Mouse (Mus musculus) right cerebral cortex, adult 18-20 months (tissue): ENCODE measurements around the gene Nae1.
A peak's percentile ranks its signal among the peaks of the same experiment; 100 is the strongest.
"Not testable (repeated sequence)": the region's sequence is repeated elsewhere in the genome, so short reads cannot be mapped to it uniquely, and the experiment has no call there.

Experiments used
- DNase-seq: peaks from one replicate; pipeline ENCODE4 v3.0.0; 2022; ENCODE audit warnings: mixed read lengths

The Nae1 gene

DNA sequence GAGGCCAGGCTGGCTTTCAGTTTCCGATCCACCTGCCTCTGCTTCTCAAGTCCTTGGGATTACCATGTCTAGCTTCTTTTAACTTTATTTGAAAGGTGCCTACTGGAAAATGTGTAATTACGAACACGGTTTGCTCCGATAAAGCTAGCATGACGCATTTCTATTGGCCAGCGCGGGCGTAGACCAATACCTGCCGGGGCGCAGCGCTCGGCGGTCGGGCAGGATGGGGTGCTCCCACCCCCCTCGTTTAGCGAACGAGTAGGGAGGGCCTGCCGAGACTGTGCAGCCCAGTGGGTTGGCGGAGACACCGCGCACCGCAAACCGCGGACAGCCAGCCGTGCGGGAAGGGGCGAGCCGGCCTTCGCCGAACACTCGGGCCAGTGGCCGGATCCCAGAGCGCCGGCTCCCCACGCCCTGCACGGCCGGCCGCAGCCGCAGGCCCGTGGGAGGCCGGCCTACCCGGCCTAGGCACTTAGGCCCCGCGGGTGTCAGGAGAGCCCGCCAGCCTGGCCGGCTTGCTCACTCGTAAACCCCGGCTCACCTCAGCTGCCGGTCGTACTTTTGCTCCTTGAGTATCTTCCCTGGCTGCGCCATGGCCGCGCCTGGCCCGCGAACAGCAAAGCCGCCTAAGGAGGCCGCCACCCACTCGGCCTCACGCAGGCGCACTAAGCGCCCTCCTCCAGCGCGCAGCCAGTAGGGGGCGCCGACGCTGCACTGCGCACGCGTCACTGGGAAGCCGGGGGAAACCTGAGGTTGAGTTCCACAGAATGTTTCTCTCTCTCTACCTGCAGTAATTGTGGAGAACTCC, at the start of gene Nae1, which contains the start of gene Car7:
Gene Nae1, minus strand, starts transcription at position 667 of the 808 bp plus-strand sequence.
Gene Car7, plus strand, starts transcription at position 719 of the 808 bp plus-strand sequence.
- peak; percentile 94 for DNase-seq

- not testable (repeated sequence) for DNase-seq
These were observed 43.2 kb upstream of the Nae1 start for GRCm38 (mm10) chr8:104577606-104578005.

- no peak for DNase-seq
These were observed 42.4 kb upstream of the Nae1 start for GRCm38 (mm10) chr8:104576820-104577219.

DNA sequence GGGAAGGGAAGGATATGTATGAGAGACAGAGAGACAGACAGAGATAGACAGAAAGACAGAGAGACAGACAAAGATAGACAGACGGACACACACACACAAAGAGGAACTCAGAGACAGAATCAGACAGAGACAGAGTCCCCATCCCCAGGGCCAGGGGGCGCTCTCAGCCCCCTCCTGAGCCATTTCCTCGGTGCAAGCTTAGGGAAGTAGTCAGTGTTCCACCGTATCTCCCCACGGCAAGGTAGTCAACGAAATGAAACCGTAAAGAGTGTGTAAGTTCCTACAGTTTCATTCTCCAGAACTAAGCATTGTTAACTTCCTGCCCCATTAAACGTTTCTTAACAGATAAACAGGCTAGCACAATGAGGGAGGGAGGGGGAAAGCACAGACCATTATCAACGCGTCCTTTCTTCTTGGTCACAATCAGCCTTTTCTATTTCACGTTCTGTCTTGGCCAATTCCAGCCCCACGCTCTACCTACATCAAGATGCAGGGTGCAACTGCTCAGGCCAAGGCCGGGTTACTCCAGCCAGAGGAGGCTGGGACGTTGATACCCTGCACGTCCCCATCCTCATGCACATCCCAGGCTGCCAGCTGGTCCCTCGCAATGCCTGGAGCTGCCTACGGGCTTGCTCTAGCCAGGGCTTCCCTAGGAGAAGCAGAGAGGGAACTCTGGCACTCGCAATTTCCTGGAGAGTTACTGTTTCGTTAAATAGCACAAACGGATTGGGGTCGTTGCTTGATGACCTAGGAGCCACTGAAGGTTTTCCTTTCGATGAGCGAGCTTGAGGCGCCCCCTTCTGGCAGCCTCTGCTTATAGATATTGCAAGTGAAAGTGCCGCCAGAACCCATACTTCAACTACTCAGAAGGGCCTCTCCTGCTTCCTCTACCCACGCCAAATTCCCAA, 36.3 kb upstream of the Nae1 start:
- DNase-seq: peak; percentile 84

DNA sequence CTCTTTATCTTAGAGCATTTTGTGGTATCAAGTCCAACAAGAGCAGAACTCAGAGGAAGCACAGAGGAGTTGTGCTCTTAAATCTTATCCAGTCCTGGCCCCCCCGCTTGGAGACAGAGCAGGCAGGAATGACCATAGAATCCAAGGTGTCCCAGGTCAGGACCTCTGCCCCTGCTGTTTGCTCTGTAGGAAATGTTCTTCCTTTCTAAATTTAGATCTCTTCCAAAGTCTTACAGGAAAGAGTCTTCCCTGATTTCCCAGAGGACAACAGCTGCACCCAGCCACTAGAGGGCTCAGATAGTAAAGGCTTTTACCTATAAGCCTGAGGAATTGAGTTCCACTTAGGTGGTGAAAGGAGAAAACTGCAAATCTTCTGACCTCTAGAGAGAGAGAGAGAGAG, 35.1 kb upstream of the Nae1 start:
- DNase-seq: peak; percentile 42

- DNase-seq: no peak
These were observed 31.0 kb upstream of the Nae1 start for GRCm38 (mm10) chr8:104565457-104565798.

DNA sequence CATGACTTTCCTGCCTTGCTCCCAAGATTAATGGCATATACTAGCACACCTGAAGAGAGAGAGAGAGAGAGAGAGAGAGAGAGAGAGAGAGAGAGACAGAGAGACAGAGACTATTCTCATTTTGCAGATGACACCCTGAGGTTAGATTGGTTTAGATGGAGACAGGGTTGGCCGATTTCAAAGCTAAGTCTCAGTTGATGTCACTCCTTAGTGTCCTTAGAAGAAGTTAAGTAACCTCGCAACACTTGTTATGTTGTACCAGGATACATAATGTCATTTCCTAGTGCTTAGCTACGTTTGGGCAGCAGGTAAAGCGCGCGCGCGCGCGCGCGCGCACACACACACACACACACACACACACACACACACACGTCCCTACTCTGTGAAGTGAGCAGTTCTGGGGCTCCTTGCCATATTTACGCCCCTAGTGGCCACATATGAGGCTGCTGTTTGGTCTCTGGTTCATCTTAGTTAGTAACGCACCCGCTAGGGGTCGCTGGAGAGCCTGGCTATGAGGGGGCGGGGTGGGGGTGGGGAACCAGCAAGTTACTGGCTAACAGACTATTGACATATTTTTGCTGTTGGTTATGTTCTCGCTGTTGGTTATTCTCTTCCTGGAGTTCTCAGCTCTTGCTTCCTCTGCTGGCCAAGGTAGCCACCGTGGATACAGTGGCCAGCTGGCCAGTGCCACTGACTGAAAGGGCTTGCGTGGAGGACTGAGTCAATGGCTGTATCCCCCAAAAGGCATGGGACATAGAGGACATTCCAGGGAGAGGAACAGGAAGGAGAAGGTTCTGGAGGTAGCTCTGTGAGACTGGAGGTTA, 30.4 kb upstream of the Nae1 start:
- DNase-seq: peak; percentile 83

- DNase-seq: no peak
These were observed 26.3 kb upstream of the Nae1 start for GRCm38 (mm10) chr8:104560731-104561130.

DNA sequence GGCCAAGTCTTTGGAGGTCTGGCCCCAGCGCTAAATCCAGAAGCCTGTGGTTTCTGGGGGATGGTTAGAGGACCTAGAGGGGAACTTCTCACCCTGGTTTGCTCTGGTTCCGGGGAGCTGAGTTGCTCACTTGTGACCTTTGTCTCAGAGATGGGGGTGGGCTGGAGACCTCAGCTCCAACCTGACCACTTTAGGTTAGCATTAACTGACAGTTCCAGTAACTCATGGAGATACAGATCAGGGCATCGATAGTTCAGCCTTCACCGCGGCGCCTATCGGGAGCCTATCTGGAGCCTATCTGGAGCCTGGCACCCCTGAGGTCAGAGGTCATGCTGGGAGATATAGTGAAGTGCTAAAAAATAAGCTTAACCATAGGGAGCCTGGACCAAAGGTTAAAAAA, 22.8 kb upstream of the Nae1 start:
- DNase-seq: no peak

DNA sequence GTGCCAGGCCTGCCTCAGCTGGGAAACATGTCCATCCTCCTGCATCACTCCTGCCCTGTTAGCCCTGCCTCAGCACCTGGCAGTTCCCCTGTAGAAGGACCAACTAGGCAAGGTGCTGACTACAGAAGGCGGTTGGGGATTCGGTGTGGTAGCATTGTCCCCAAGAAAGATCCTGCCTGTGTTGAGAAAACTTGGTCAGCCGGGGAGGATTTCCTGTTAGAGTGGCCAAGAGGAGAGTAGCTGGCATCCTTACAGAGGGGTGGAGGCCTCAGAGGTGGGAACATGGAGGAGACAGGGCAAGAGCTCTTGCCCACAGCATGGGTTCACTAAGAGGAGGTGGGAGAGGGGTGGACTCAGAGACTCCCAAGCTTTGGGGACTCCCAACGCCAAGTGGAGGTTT, 20.8 kb upstream of the Nae1 start:
- no peak for DNase-seq

DNA sequence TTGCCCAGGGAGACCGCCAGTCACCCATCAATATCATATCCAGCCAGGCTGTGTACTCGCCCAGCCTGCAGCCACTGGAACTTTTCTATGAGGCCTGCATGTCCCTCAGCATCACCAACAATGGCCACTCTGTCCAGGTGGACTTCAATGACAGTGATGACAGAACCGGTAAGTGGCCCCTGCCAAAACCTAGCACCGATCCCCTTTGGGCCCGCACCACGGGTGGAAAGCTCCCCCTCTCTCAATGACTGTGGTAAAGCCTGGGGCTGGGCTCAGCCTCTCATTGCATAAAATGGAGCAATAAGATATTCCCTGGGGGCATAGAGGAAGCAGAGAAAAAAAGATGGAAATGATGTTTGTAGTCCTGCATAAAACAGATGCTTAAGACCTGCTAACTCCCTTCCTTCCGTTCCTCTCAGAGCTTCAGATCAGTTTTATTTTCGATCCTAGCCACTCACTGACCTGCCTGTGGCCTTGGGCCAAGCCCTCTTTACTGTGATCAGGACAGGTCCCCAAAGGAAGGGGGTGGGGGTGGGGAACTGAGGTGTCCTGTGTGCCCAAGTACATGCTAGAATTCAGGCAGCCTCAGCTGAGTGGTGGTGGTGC, 9.1 kb upstream of the Nae1 start:
- DNase-seq: no peak

GRCm38 (mm10) chr8:104542160-104542559, 7.7 kb upstream of the Nae1 start:
- DNase-seq: peak; percentile 91

GRCm38 (mm10) chr8:104541515-104541880, 7.1 kb upstream of the Nae1 start:
- DNase-seq: no peak

DNA sequence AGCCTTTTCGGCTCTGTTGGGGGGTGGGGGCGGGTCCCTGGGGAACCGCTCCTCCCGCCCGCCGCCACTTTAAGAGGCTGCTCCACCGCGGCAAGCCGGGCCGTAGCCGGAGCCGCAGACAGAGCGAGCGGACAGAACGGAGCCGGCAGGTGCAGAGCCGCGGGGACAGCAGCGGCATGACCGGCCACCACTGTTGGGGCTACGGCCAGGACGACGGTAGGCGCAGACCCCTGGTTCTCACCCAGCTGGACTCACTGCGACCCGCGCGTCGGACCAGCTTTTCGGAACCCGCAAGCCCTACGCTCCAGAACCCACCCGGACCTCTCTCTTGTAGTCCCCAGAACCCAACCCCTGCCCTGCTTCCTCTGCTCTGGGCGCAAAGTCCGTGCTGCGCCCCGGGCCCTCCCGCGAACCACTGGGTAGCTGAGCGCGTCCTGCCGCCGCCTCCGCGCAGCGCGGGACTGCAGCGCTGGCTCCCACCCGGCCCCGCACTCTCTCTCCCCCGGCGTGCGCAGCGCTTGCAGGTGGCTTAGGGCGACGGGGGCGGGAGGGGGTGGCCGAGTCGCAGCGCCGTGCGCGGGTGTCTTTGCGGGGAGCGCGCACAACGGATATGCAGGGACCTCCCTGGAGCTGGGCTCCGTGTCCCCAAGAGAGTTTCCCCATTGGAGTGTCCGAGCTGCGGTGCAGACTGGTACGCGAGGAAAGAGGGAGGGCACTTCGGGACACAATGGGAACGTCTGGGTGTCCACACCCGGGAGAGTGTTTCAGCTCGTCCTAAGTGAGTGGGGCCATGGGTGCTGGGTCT, 6.5 kb upstream of the Nae1 start:
- peak; percentile 72 for DNase-seq

DNA sequence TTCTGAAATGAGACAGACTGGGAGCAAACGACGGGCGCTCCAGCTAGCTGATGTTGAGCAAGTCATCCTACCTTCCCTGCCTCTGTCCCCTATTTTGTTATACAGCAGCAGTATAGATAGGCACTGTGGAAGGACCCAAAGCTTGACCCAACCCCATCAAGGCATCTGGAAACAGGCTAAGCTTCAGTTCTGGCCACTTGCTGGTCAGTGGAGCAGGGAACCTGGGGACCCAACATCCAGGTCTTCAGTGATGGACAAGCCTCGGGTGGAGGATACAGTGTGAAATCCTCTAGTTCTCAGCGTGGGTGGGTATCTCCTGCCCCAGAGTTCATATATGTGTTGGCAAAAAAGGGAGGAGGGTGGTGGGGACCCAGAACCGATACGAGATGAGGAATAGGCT, 5.8 kb upstream of the Nae1 start:
- DNase-seq: no peak

GRCm38 (mm10) chr8:104539566-104539965, 5.1 kb upstream of the Nae1 start:
- peak; percentile 74 for DNase-seq

GRCm38 (mm10) chr8:104538896-104539295, 4.5 kb upstream of the Nae1 start:
- no peak for DNase-seq

DNA sequence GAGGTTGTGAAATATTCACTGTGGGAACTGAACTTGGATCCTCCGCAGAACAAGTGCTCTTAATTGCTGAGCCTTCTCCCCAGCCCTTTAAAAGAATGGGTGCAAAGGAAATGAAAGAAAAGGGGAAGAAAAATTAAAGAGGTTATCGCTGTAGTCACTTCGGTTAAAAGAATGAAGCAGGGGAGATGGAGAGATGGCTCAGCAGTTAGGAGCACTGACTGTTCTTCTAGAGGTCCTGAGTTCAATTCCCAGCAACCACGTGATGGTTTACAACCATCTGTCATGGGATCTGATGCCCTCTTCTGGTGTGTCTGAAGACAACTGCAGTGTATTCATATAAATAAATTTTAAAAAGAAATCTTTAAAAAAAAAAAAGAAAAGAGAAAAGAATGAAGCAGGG, 1.6 kb upstream of the Nae1 start:
- no peak for DNase-seq

DNA sequence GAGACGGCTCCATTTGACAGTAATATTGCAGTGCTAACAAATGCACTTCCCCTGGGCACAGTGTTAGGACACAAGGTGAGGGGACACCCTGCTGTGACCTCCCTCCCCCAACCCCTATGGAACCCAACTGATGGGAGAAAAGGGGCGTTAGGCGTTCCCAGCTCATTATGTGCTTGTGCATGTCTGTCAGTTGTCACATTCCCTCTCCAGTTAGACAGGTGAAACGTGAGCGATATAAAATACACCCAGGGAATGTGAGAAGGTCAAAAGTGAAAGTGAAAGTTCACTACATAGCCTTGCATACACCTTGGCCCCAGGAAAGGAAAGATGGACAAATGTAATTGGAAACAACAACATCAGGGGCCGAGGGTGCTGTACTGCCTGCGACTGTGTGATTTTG, 941 bp upstream of the Nae1 start:
- DNase-seq: no peak

- DNase-seq: no peak
These were observed 323 bp upstream of the Nae1 start for GRCm38 (mm10) chr8:104534779-104535141.

- DNase-seq: no peak
These were observed 886 bp downstream of the Nae1 start for GRCm38 (mm10) chr8:104533551-104533950.

DNA sequence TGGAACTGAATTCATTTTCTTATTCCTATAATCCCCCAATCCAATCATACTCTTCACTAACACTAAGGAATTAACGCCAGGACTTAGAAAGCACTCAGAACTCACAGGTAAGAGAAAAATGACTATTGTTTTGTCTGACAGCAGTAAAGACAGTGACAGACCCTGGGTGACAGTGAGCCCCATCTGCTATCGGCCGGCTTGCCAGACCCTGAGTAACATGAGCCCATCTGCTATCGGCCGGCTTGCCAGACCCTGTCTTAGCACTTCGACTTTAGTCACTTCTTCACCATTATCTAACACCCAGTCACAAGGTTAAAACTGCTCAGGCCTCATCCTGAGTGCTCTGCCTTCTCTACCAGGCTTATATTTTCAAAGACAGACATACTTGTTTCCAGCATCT, 4.8 kb downstream of the Nae1 start:
- no peak for DNase-seq
